ENCODE assay signal across 8 mouse cellular contexts in the genomic region with DNA sequence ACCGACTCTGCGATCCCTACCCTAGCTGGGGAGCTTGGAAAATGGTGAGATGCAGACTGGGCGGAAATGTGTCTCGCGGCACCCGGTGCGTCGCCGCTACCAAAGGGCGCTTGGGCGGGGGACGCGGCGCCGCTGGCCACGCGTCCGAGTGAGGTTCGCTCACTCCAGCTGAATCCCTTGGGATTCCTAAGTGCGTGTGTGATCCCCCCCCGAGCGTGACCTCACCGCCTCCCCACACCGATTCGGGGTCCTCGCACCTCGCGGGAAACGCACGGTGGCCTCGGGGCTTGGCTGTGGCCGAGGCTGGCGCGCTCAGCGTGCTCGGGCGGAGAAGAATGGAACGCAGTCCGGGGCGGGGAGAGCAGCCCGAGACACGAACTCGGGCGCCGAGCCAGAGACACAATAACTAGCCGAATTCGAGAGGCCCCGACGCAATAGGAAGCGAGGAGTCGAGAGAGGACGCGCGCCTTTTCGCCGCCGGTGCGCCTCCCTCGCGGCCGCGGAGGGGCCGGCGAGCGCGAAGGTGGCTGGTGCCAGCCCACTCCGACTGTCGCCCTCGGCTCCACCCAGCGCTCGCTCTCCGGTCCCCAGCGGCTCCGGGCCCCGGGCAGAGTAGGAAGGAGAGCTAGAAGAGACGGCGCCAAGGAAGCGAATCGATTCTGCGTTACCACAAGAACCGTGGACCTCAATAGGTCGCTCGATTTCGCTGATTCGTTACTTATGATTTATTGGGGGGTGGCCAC. TPM values are rescaled to one million over a fixed set of nuclear protein-coding genes. Genes with fewer than 3 reads are reported as not detected.
DNase-seq lines count a peak whose midpoint lies in the region; ATAC-seq lines count a peak whose summit lies in the region.

A gene (minus strand): TSS at position 495 of the 743 bp plus-strand sequence.

- peak within 1 kb of the TSS; percentile 94 for H3K9ac ChIP-seq in limb, embryonic 13.5 days
- H3K9ac ChIP-seq in midbrain, embryonic 16.5 days (ENCODE audit: low read depth, low read length): peak within 1 kb of the TSS; percentile 94
- H3K9ac ChIP-seq in stomach, embryonic 15.5 days: peak within 1 kb of the TSS; percentile 82

- ATAC-seq in limb, embryonic 13.5 days (ENCODE audit: low FRiP score, low read depth): peak; percentile 3
- ATAC-seq in midbrain, embryonic 16.5 days: no peak
- ATAC-seq in stomach, embryonic 15.5 days (ENCODE audit: insufficient read depth, low FRiP score, low read depth): 0 out of 2 replicates have a peak, but pooled peaks have one; percentile 6

- peak; percentile 61 for DNase-seq in layer of hippocampus, adult 11-12 months (ENCODE audit: low spot score)
- no peak for DNase-seq in layer of hippocampus, adult 9-10 months (ENCODE audit: low spot score)
- DNase-seq in embryo, embryonic 10.5 days (ENCODE audit: low spot score): peak; percentile 72
- peak; percentile 98 for DNase-seq in heart, adult 11 months
- DNase-seq in kidney, adult 11 months: peak; percentile 78

- H3K4me2 ChIP-seq in limb, embryonic 13.5 days (replicated peaks): peak within 1 kb of the TSS; percentile 90
- peak within 1 kb of the TSS; percentile 76 for H3K4me2 ChIP-seq in midbrain, embryonic 16.5 days (ENCODE audit: low read length)
- H3K4me2 ChIP-seq in stomach, embryonic 15.5 days: peak within 1 kb of the TSS; percentile 92

- peaks cover 58% of the 10 kb centered on the region for H3K4me1 ChIP-seq in limb, embryonic 13.5 days
- peaks cover 48% of the 10 kb centered on the region for H3K4me1 ChIP-seq in midbrain, embryonic 16.5 days (ENCODE audit: control insufficient read depth, insufficient read depth, low read length)
- peaks cover 52% of the 10 kb centered on the region for H3K4me1 ChIP-seq in stomach, embryonic 15.5 days

- H3K9me3 ChIP-seq in limb, embryonic 13.5 days: no peaks in the 10 kb centered on the region
- H3K9me3 ChIP-seq in midbrain, embryonic 16.5 days (replicated peaks; ENCODE audit: control insufficient read depth, low read length, poor library complexity, severe bottlenecking): no peaks in the 10 kb centered on the region
- no peaks in the 10 kb centered on the region for H3K9me3 ChIP-seq in stomach, embryonic 15.5 days

- peak within 1 kb of the TSS; percentile 99 for H3K27ac ChIP-seq in limb, embryonic 13.5 days
- H3K27ac ChIP-seq in midbrain, embryonic 16.5 days (ENCODE audit: low read length): peak within 1 kb of the TSS; percentile 98
- H3K27ac ChIP-seq in stomach, embryonic 15.5 days: peak within 1 kb of the TSS; percentile 99

- H3K27me3 ChIP-seq in limb, embryonic 13.5 days: no peaks in the 10 kb centered on the region
- no peaks in the 10 kb centered on the region for H3K27me3 ChIP-seq in midbrain, embryonic 16.5 days (ENCODE audit: control insufficient read depth, insufficient read depth, low read depth, low read length)
- no peaks in the 10 kb centered on the region for H3K27me3 ChIP-seq in stomach, embryonic 15.5 days (replicated peaks)

- H3K4me3 ChIP-seq in limb, embryonic 13.5 days: peak within 1 kb of the TSS; percentile 89
- H3K4me3 ChIP-seq in midbrain, embryonic 16.5 days (ENCODE audit: low read depth, low read length): peak within 1 kb of the TSS; percentile 88
- peak within 1 kb of the TSS; percentile 89 for H3K4me3 ChIP-seq in stomach, embryonic 15.5 days (replicated peaks)

- H3K36me3 ChIP-seq in limb, embryonic 13.5 days: peaks cover 6% of the 10 kb centered on the region; the same call in 1 of the 2 replicates
- H3K36me3 ChIP-seq in midbrain, embryonic 16.5 days (ENCODE audit: control insufficient read depth, insufficient read depth, low read length): no peaks in the 10 kb centered on the region
- no peaks in the 10 kb centered on the region for H3K36me3 ChIP-seq in stomach, embryonic 15.5 days

- whole genome bisulfite sequencing in limb, embryonic 13.5 days: under 1% methylated on average over 85 of the region's 85 CpGs
- WGBS in midbrain, embryonic 16.5 days: under 1% methylated on average over 85 of the region's 85 CpGs
- WGBS in stomach, embryonic 15.5 days: under 1% methylated on average over 85 of the region's 85 CpGs

RNA-seq across cellular contexts. Expression of the gene that starts here (rescaled TPM):
- 20.7 and 21.3 TPM in 2 replicates for polyA plus RNA-seq in limb, embryonic 13.5 days (2015; fragmentation: Nextera tagmentation; extraction: Ambion mirVana)
- polyA plus RNA-seq in midbrain, embryonic 16.5 days (2015; fragmentation: Nextera tagmentation; extraction: Ambion mirVana): 18.2 and 19.1 TPM in 2 replicates
- 12.1 and 13.6 TPM in 2 replicates for polyA plus RNA-seq in stomach, embryonic 15.5 days (2015; fragmentation: Nextera tagmentation; extraction: Ambion mirVana)
